Mouse (Mus musculus) intestine, embryonic 16.5 days (tissue): Measurements from ENCODE around the gene Polrmt. TPM values are rescaled to one million over a fixed set of nuclear protein-coding genes. Genes with fewer than 3 reads are reported as not detected.

Experiments used
- ATAC-seq: fragments of 200-750 bp; cut with Nextera tagmentation; 2 replicates; pipeline ENCODE4 v1.8.0; 2017; ENCODE audit warnings: moderate TSS enrichment, moderate library complexity
- H3K27ac ChIP-seq: fragments of 300-500 bp; sonication (generic); 2 replicates; pipeline ENCODE4 v1.5.1; 2014; ENCODE audit warnings: mild to moderate bottlenecking, low read length
- H3K27me3 ChIP-seq: fragments of 300-500 bp; sonication (generic); replicated peaks from 2 replicates; pipeline ENCODE4 v1.6.1; 2014; ENCODE audit warnings: low read length, control low read depth, mixed read lengths; ENCODE audit not compliant: control insufficient read depth, insufficient read depth
- H3K36me3 ChIP-seq: fragments of 300-500 bp; sonication (generic); 2 replicates; pipeline ENCODE4 v1.6.1; 2014; ENCODE audit warnings: low read length, control low read depth; ENCODE audit not compliant: control insufficient read depth, insufficient read depth
- H3K4me1 ChIP-seq: fragments of 300-500 bp; sonication (generic); 2 replicates; pipeline ENCODE4 v1.6.1; 2014; ENCODE audit warnings: low read length, control low read depth, mixed read lengths; ENCODE audit not compliant: control insufficient read depth, insufficient read depth
- H3K4me2 ChIP-seq: fragments of 300-500 bp; sonication (generic); 2 replicates; pipeline ENCODE4 v1.6.1; 2014; ENCODE audit warnings: low read depth, low read length, control low read depth
- H3K4me3 ChIP-seq: fragments of 300-500 bp; sonication (generic); 2 replicates; pipeline ENCODE4 v1.5.1; 2014; ENCODE audit warnings: mild to moderate bottlenecking, low read length
- H3K9ac ChIP-seq: fragments of 300-500 bp; sonication (generic); 2 replicates; pipeline ENCODE4 v1.6.1; 2014; ENCODE audit warnings: low read depth, low read length
- H3K9me3 ChIP-seq: fragments of 300-500 bp; sonication (generic); 2 replicates; pipeline ENCODE4 v1.6.1; 2016; ENCODE audit warnings: low read length, control low read depth; ENCODE audit not compliant: control insufficient read depth
- WGBS: fragments of 180-500 bp; shearing (Covaris S2); extraction: QIAGEN DNeasy Blood & Tissue Kit; methylation state at CpG from one replicate; pipeline ENCODE4 v1.1.7; 2014; 5-methylcytosine and 5-hydroxymethylcytosine counted together
- polyA plus RNA-seq: library from polyadenylated mRNA; unstranded; fragments of >200 nt; fragmentation: Nextera tagmentation; extraction: Ambion mirVana; gene quantifications from 2 replicates; pipeline ENCODE4 v1.2.1, GENCODE M21; 2015

Polrmt gene
- polyA plus RNA-seq, 1 experiment from 2014 or later, result 40.5 TPM

DNA sequence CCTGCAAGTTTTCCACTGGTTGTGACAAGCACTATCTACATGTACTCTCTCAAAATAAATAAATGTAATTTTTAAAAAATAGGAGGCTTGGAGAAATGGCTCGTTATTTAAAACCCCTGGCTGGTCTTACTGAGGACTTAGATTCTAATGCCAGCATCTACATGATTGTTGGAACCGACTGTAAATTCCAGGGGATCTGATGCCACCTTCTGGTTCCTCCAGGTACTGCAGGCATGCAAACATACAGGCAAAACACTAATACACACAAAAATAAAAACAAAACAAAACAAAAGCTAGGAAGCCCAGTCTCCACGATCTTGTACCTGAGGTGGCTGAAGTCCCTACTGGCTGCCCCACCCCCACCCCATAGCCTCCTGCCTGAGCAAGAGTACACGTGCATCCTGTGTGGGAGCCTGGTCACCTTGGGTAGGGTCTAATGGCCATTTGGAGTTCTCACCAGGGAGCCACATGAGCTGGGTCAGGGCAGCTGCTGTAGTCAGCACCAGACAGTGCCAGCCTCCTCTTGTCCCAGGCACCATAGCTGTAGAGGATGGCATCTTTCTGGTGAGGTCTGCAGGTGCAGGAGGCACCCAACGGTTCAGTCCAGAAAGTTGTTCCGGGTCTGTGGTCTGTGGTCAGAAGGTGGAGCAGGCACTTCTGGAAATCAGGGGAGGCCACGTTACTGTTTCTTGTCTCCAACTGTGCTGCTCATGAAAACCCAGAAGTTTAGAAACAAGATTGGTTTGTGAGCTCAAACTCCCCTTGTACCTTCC, 42.2 kb upstream of the Polrmt start:
- H3K9me3 ChIP-seq, result no peaks in the 10 kb centered on the region
- H3K9ac ChIP-seq, result no peak overlapping the region
- WGBS, result 35% methylated on average over 7 of the region's 7 CpGs
- H3K27me3 ChIP-seq, result peaks cover 2% of the 10 kb centered on the region; the same call in 1 of the 2 replicates
- no peaks in the 10 kb centered on the region for H3K36me3 ChIP-seq
- H3K4me1 ChIP-seq, result peaks cover 2% of the 10 kb centered on the region
- ATAC-seq, result no peak
- no peak overlapping the region for H3K4me3 ChIP-seq
- no peak overlapping the region for H3K4me2 ChIP-seq
- H3K27ac ChIP-seq, result no peak overlapping the region

DNA sequence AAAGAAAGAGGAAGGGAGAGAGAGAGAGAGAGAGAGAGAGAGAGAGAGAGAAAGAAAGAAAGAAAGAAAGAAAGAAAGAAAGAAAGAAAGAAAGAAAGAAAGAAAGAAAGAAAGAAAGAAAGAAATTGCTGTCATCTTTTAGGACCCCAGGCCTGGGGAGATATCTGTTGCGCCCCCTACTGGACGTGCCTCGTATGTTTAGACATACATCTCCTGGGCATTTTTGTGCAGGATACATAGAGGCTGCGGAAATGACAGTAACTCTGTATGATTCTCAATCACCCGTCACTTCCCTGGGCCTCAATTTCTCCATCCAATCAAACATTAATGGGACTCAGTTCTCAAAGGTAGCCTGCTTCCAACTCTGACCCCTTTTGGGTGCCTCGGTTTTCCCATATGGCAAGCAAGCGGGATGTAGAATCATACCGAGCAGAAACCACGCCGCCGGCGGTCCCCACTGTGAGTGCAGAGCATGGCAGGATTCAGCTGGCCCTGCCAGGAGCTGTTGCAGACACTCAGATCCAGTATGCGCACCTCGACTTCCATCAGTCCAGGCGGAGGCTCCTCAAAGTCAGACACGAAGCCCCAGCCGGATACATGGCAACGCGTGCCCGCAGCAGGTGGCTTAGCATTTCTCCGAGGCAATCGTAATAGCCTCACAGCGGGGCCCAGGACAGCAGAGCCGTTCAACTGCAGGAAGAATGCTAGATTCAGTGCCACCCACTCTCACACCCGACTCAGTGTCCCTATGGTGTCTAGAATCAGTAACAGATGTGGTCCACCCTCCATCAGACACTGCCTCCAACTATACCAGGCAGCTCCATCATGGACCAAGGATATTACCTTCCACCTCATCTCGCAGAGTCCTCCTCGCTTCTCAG, 37.8 kb upstream of the Polrmt start:
- Histone ChIP-seq H3K9me3 (no peaks in the 10 kb centered on the region), H3K36me3 (no peaks in the 10 kb centered on the region), H3K4me2 (no peak overlapping the region), H3K9ac (no peak overlapping the region), H3K27me3 (peaks cover 2% of the 10 kb centered on the region; the same call in 1 of the 2 replicates), H3K27ac (no peak overlapping the region), H3K4me1 (peaks cover 16% of the 10 kb centered on the region), H3K4me3 (no peak overlapping the region)
- WGBS, result 39% methylated on average over 27 of the region's 27 CpGs
- ATAC-seq, result no peak

DNA sequence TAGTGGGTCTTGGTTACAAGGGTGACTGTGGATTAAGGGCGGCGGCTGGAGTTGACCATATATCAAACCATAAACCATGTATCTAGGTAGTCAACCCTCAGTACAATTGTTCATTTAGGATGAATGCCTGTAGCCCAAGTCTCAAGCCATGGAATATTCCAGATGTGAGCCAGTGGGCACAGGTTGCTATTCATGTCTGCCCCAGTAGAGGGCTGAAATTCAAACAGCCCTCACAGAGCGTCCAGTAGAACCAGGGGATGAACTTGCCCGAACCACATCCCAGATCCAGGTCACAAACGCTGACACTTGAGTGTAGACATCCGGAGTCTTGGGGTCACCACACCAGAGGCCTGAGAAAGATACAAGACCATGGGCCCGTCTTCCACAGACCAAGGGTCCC, 36.7 kb upstream of the Polrmt start:
- Histone ChIP-seq H3K9me3 (no peaks in the 10 kb centered on the region), H3K9ac (no peak overlapping the region), H3K4me2 (no peak overlapping the region), H3K4me1 (peaks cover 24% of the 10 kb centered on the region), H3K27ac (no peak overlapping the region), H3K27me3 (peaks cover 2% of the 10 kb centered on the region; the same call in 1 of the 2 replicates), H3K4me3 (no peak overlapping the region), H3K36me3 (no peaks in the 10 kb centered on the region)
- ATAC-seq, result no peak
- 61% methylated on average over 7 of the region's 7 CpGs for whole genome bisulfite sequencing

DNA sequence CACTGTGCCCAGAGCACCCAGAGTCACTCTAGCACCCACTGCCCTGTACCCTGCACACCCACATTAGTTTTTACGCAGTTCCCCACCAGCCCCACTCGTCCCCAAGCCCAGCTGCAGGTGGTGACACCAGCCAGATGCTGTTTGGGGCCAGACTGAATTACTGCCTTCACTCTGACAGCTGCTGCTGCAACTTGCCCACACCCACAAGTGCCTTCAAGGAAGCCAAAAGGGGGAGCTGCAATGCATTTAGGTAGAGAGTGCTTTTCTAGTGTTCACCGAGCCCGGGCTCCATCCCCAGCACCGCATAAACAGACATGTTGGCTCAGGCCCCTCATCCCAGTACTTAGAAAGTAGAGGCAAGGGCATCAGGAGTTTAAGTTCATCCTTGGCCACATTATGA, 35.6 kb upstream of the Polrmt start:
- no peak overlapping the region for H3K27ac ChIP-seq
- no peak overlapping the region for H3K9ac ChIP-seq
- WGBS, result 72% methylated on average over 5 of the region's 5 CpGs
- H3K4me3 ChIP-seq, result no peak overlapping the region
- no peak overlapping the region for H3K4me2 ChIP-seq
- H3K9me3 ChIP-seq, result no peaks in the 10 kb centered on the region
- peaks cover 34% of the 10 kb centered on the region for H3K4me1 ChIP-seq
- ATAC-seq, result no peak
- H3K36me3 ChIP-seq, result no peaks in the 10 kb centered on the region
- H3K27me3 ChIP-seq, result peaks cover 2% of the 10 kb centered on the region; the same call in 1 of the 2 replicates

DNA sequence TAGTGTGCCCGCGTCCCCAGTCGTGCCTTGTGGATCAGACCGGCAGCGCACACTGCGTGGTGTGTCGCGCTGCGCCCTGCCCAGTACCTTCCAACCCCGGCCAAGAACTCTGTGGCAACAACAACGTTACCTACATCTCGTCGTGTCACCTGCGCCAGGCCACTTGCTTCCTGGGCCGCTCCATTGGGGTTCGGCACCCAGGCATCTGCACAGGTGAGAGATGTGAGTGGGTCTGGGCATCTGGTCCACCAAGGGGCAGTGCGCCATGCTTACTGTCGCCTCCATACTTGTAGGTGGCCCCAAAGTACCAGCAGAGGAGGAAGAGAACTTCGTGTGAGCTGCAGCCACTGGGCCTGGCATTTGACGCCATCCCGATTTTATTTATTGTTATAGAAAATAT, 34.8 kb upstream of the Polrmt start:
- Histone ChIP-seq H3K27ac (no peak overlapping the region), H3K9ac (peak overlapping the region; percentile 43), H3K27me3 (peaks cover 2% of the 10 kb centered on the region; the same call in 1 of the 2 replicates), H3K4me2 (peak overlapping the region; percentile 94), H3K4me1 (peaks cover 37% of the 10 kb centered on the region), H3K36me3 (no peaks in the 10 kb centered on the region), H3K9me3 (no peaks in the 10 kb centered on the region), H3K4me3 (peak overlapping the region; percentile 54)
- ATAC-seq, result no peak
- WGBS, result 33% methylated on average over 21 of the region's 21 CpGs

DNA sequence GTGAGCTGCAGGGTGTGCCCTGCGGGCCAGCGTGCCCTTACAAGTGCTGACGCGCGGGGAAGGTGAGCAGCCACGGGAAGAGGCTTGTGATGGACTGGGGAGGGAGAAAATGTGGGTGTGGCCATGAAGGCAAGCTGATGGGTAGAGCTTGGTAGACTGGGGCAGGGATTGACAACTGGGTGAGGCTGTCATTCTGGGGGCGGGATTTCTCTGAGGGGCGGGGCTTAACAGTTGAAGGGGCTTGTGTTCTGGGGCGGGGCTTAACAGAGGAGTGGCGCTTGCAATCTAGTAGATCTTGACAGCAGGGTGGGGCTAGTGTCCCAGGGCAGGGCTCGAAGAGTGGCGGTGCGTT, 34.3 kb upstream of the Polrmt start:
- Histone ChIP-seq H3K36me3 (no peaks in the 10 kb centered on the region), H3K9ac (peak overlapping the region; percentile 43), H3K27ac (peak overlapping the region; percentile 73), H3K27me3 (peaks cover 2% of the 10 kb centered on the region; the same call in 1 of the 2 replicates), H3K4me3 (peak overlapping the region; percentile 54), H3K9me3 (no peaks in the 10 kb centered on the region), H3K4me1 (peaks cover 37% of the 10 kb centered on the region), H3K4me2 (peak overlapping the region; percentile 94)
- ATAC-seq, result no peak
- under 1% methylated on average over 13 of the region's 13 CpGs for WGBS

DNA sequence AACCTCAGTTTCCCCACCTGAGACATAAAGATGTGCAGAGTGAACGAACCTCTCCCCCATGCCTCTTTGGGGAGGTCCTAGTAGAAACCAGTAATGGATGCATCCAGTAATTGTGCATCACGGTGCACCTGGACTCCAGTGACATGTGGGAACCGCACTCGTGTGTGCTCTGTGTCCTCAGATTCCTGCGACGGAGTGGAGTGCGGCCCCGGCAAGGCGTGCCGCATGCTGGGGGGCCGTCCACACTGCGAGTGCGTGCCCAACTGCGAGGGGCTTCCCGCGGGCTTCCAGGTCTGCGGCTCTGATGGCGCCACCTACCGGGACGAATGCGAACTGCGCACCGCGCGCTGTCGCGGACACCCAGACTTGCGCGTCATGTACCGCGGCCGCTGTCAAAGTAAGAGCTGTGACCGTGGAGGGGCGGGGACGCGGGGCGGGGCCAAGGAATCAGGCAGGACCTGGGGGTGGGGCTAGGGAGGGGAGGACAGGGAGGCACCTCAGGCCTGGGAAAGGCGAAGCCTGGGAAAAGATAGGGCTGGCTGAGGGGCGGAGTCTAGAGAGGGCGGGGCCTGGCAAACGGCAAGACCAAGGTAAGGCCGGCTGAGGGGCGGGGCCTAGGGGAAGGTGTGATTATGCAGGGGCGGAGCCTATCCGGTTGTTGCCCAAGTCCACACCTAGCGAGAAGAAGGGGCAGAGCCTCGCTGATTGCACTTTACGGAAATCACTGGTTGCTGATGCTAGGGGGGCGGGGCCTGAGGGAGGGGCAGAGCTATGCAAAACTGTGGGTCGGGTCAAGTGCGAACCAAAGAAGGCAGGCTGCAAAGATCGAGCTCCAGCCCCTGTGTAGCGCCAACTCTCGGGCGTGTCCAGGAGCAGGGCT, 33.6 kb upstream of the Polrmt start:
- no peaks in the 10 kb centered on the region for H3K36me3 ChIP-seq
- peaks cover 2% of the 10 kb centered on the region; the same call in 1 of the 2 replicates for H3K27me3 ChIP-seq
- WGBS, result 1% methylated on average over 55 of the region's 55 CpGs
- H3K4me2 ChIP-seq, result peak overlapping the region; percentile 94
- peak overlapping the region; percentile 54 for H3K4me3 ChIP-seq
- H3K9ac ChIP-seq, result peak overlapping the region; percentile 49
- peak; percentile 90 for ATAC-seq
- no peaks in the 10 kb centered on the region for H3K9me3 ChIP-seq
- peak overlapping the region; percentile 73 for H3K27ac ChIP-seq
- H3K4me1 ChIP-seq, result peaks cover 37% of the 10 kb centered on the region

DNA sequence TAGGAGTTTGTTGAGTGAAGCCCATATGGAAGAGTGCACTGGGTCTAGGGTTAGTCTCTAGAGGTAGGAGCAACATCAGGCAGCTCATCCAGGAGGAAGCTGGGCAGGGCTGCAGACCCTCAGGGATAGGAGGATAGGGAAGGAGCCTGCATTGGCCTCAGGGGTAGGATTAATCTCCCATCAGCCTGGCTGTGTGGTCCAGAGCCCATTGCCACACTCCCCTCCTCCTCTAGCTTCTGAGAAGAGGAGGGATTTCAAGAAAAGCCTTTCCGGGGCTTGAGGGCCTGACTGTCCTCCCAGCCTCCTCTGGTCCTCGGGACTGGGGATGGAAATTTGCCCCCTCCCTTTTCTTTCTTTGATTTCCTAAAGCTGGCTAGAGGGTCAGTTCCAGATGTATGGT, 32.8 kb upstream of the Polrmt start:
- H3K4me2 ChIP-seq, result no peak overlapping the region
- no peak overlapping the region for H3K27ac ChIP-seq
- no peak overlapping the region for H3K4me3 ChIP-seq
- no peaks in the 10 kb centered on the region for H3K36me3 ChIP-seq
- 40% methylated on average over 2 of the region's 2 CpGs for WGBS
- H3K4me1 ChIP-seq, result peaks cover 37% of the 10 kb centered on the region
- no peaks in the 10 kb centered on the region for H3K9me3 ChIP-seq
- ATAC-seq, result no peak
- H3K9ac ChIP-seq, result no peak overlapping the region
- H3K27me3 ChIP-seq, result peaks cover 1% of the 10 kb centered on the region; the same call in 1 of the 2 replicates
